Mouse (Mus musculus) kidney, adult 2 months (tissue): ENCODE results near the gene Gtf2h5.

Experiments used
- CTCF ChIP-seq: fragments of 200-500 bp; conservative IDR thresholded peaks from 2 replicates; pipeline ENCODE4 v1.5.1; 2011; ENCODE audit warnings: low read depth, mild to moderate bottlenecking, control low read depth, low read length, moderate library complexity, mixed read lengths; ENCODE audit not compliant: insufficient read depth, insufficient read length
- POLR2A ChIP-seq: fragments of 200-500 bp; IDR thresholded peaks from one replicate; pipeline ENCODE4 v1.6.1; 2011; ENCODE audit warnings: low read depth, low read length, control low read depth

GRCm38 (mm10) chr17:6129361-6129760 lies 49.8 kb downstream of the Gtf2h5 start:
- TF ChIP-seq CTCF (no peak), POLR2A (no peak)
